Mouse (Mus musculus): ENCODE measurements around the gene Tnfrsf25. TPM values are rescaled to one million over a fixed set of nuclear protein-coding genes. Genes with fewer than 3 reads are reported as not detected.
A peak's percentile ranks its signal among the peaks of the same experiment; 100 is the strongest.

Tnfrsf25 gene
- polyA plus RNA-seq, 1 experiment from 2014 or later, result 0.12 TPM

- WGBS (ENCODE audit: insufficient replicate concordance), result 68% methylated on average over 11 of the region's 11 CpGs
- H3K27ac ChIP-seq (ENCODE audit: low read length), result no peak overlapping the region
These were observed 17.6 kb upstream of the Tnfrsf25 start for GRCm38 (mm10) chr4:152097911-152098799.

GRCm38 (mm10) chr4:152100541-152100940 is 15.2 kb upstream of the Tnfrsf25 start:
- no peak for ATAC-seq (ENCODE audit: low read depth)
- 58% methylated on average over 11 of the region's 11 CpGs for WGBS (ENCODE audit: insufficient replicate concordance)
- Histone ChIP-seq H3K4me2 (ENCODE audit: low read depth, low read length) (no peak overlapping the region), H3K9me3 (replicated peaks; ENCODE audit: control insufficient read depth, low read length) (no peaks in the 10 kb centered on the region), H3K9ac (ENCODE audit: low read depth, low read length) (no peak overlapping the region), H3K36me3 (ENCODE audit: control insufficient read depth, insufficient read depth) (peaks cover 4% of the 10 kb centered on the region; the same call in 1 of the 2 replicates), H3K4me1 (ENCODE audit: control insufficient read depth, low read depth, low read length) (peaks cover 15% of the 10 kb centered on the region), H3K4me3 (ENCODE audit: low read depth, low read length) (no peak overlapping the region), H3K27ac (ENCODE audit: low read length) (no peak overlapping the region), H3K27me3 (ENCODE audit: control insufficient read depth, insufficient read depth, low read depth, low read length) (no peaks in the 10 kb centered on the region)

More at GRCm38 (mm10) chr4:152097911-152098799, 17.6 kb upstream of the Tnfrsf25 start:
- Histone ChIP-seq H3K27me3 (ENCODE audit: control insufficient read depth, insufficient read depth, low read depth, low read length) (no peaks in the 10 kb centered on the region), H3K4me2 (ENCODE audit: low read depth, low read length) (no peak overlapping the region), H3K9ac (ENCODE audit: low read depth, low read length) (no peak overlapping the region), H3K9me3 (replicated peaks; ENCODE audit: control insufficient read depth, low read length) (no peaks in the 10 kb centered on the region), H3K4me1 (ENCODE audit: control insufficient read depth, low read depth, low read length) (peaks cover 33% of the 10 kb centered on the region), H3K36me3 (ENCODE audit: control insufficient read depth, insufficient read depth) (peaks cover 4% of the 10 kb centered on the region; the same call in 1 of the 2 replicates), H3K4me3 (ENCODE audit: low read depth, low read length) (no peak overlapping the region)
- ATAC-seq (ENCODE audit: low read depth), result no peak

GRCm38 (mm10) chr4:152101081-152101653 is 14.6 kb upstream of the Tnfrsf25 start:
- Histone ChIP-seq H3K4me1 (ENCODE audit: control insufficient read depth, low read depth, low read length) (peaks cover 10% of the 10 kb centered on the region), H3K9me3 (replicated peaks; ENCODE audit: control insufficient read depth, low read length) (no peaks in the 10 kb centered on the region), H3K4me2 (ENCODE audit: low read depth, low read length) (no peak overlapping the region), H3K4me3 (ENCODE audit: low read depth, low read length) (no peak overlapping the region), H3K36me3 (ENCODE audit: control insufficient read depth, insufficient read depth) (peaks cover 4% of the 10 kb centered on the region; the same call in 1 of the 2 replicates), H3K27ac (ENCODE audit: low read length) (no peak overlapping the region), H3K27me3 (ENCODE audit: control insufficient read depth, insufficient read depth, low read depth, low read length) (no peaks in the 10 kb centered on the region), H3K9ac (ENCODE audit: low read depth, low read length) (no peak overlapping the region)
- WGBS (ENCODE audit: insufficient replicate concordance), result 49% methylated on average over 7 of the region's 7 CpGs
- no peak for ATAC-seq (ENCODE audit: low read depth)

GRCm38 (mm10) chr4:152101921-152102320 is 13.8 kb upstream of the Tnfrsf25 start:
- H3K9me3 ChIP-seq (replicated peaks; ENCODE audit: control insufficient read depth, low read length), result no peaks in the 10 kb centered on the region
- 88% methylated on average over 16 of the region's 16 CpGs for WGBS (ENCODE audit: insufficient replicate concordance)
- peaks cover 5% of the 10 kb centered on the region for H3K4me1 ChIP-seq (ENCODE audit: control insufficient read depth, low read depth, low read length)
- H3K36me3 ChIP-seq (ENCODE audit: control insufficient read depth, insufficient read depth), result peaks cover 4% of the 10 kb centered on the region; the same call in 1 of the 2 replicates
- no peak overlapping the region for H3K4me3 ChIP-seq (ENCODE audit: low read depth, low read length)
- no peaks in the 10 kb centered on the region for H3K27me3 ChIP-seq (ENCODE audit: control insufficient read depth, insufficient read depth, low read depth, low read length)
- no peak overlapping the region for H3K4me2 ChIP-seq (ENCODE audit: low read depth, low read length)
- no peak overlapping the region for H3K9ac ChIP-seq (ENCODE audit: low read depth, low read length)
- no peak for ATAC-seq (ENCODE audit: low read depth)
- no peak overlapping the region for H3K27ac ChIP-seq (ENCODE audit: low read length)

GRCm38 (mm10) chr4:152103025-152103424 is 12.7 kb upstream of the Tnfrsf25 start:
- Histone ChIP-seq H3K4me3 (ENCODE audit: low read depth, low read length) (no peak overlapping the region), H3K36me3 (ENCODE audit: control insufficient read depth, insufficient read depth) (peaks cover 4% of the 10 kb centered on the region; the same call in 1 of the 2 replicates), H3K9me3 (replicated peaks; ENCODE audit: control insufficient read depth, low read length) (no peaks in the 10 kb centered on the region), H3K4me2 (ENCODE audit: low read depth, low read length) (no peak overlapping the region), H3K27ac (ENCODE audit: low read length) (no peak overlapping the region), H3K4me1 (ENCODE audit: control insufficient read depth, low read depth, low read length) (peaks cover 14% of the 10 kb centered on the region), H3K9ac (ENCODE audit: low read depth, low read length) (no peak overlapping the region), H3K27me3 (ENCODE audit: control insufficient read depth, insufficient read depth, low read depth, low read length) (no peaks in the 10 kb centered on the region)
- ATAC-seq (ENCODE audit: low read depth), result no peak
- WGBS (ENCODE audit: insufficient replicate concordance), result 40% methylated on average over 7 of the region's 7 CpGs

- Histone ChIP-seq H3K4me3 (ENCODE audit: low read depth, low read length) (no peak overlapping the region), H3K4me1 (ENCODE audit: control insufficient read depth, low read depth, low read length) (peaks cover 46% of the 10 kb centered on the region), H3K27me3 (ENCODE audit: control insufficient read depth, insufficient read depth, low read depth, low read length) (no peaks in the 10 kb centered on the region), H3K36me3 (ENCODE audit: control insufficient read depth, insufficient read depth) (peaks cover 11% of the 10 kb centered on the region), H3K27ac (ENCODE audit: low read length) (no peak overlapping the region; the same call in 1 of the 2 replicates), H3K9me3 (replicated peaks; ENCODE audit: control insufficient read depth, low read length) (no peaks in the 10 kb centered on the region), H3K9ac (ENCODE audit: low read depth, low read length) (no peak overlapping the region), H3K4me2 (ENCODE audit: low read depth, low read length) (peak overlapping the region; percentile 84; the same call in 1 of the 2 replicates)
- ATAC-seq (ENCODE audit: low read depth), result no peak
- 56% methylated on average over 9 of the region's 9 CpGs for WGBS (ENCODE audit: insufficient replicate concordance)
These were observed 9.0 kb upstream of the Tnfrsf25 start for GRCm38 (mm10) chr4:152106746-152107145.

- Histone ChIP-seq H3K27ac (ENCODE audit: low read length) (peak overlapping the region; percentile 90), H3K4me3 (ENCODE audit: low read depth, low read length) (peak overlapping the region; percentile 57), H3K27me3 (ENCODE audit: control insufficient read depth, insufficient read depth, low read depth, low read length) (no peaks in the 10 kb centered on the region), H3K36me3 (ENCODE audit: control insufficient read depth, insufficient read depth) (peaks cover 7% of the 10 kb centered on the region), H3K4me2 (ENCODE audit: low read depth, low read length) (peak overlapping the region; percentile 84), H3K9me3 (replicated peaks; ENCODE audit: control insufficient read depth, low read length) (no peaks in the 10 kb centered on the region), H3K9ac (ENCODE audit: low read depth, low read length) (peak overlapping the region; percentile 24), H3K4me1 (ENCODE audit: control insufficient read depth, low read depth, low read length) (peaks cover 46% of the 10 kb centered on the region)
- ATAC-seq (ENCODE audit: low read depth), result peak; percentile 72
- WGBS (ENCODE audit: insufficient replicate concordance), result 50% methylated on average over 24 of the region's 24 CpGs
These were observed 8.2 kb upstream of the Tnfrsf25 start for GRCm38 (mm10) chr4:152107493-152107892.

- WGBS (ENCODE audit: insufficient replicate concordance), result 49% methylated on average over 30 of the region's 30 CpGs
- H3K27me3 ChIP-seq (ENCODE audit: control insufficient read depth, insufficient read depth, low read depth, low read length), result no peaks in the 10 kb centered on the region
- peak; percentile 90 for ATAC-seq (ENCODE audit: low read depth)
- H3K9ac ChIP-seq (ENCODE audit: low read depth, low read length), result peak overlapping the region; percentile 24
- peaks cover 46% of the 10 kb centered on the region for H3K4me1 ChIP-seq (ENCODE audit: control insufficient read depth, low read depth, low read length)
- peak overlapping the region; percentile 57 for H3K4me3 ChIP-seq (ENCODE audit: low read depth, low read length)
- peak overlapping the region; percentile 90 for H3K27ac ChIP-seq (ENCODE audit: low read length)
- H3K4me2 ChIP-seq (ENCODE audit: low read depth, low read length), result peak overlapping the region; percentile 84
- H3K36me3 ChIP-seq (ENCODE audit: control insufficient read depth, insufficient read depth), result peaks cover 7% of the 10 kb centered on the region
- no peaks in the 10 kb centered on the region for H3K9me3 ChIP-seq (replicated peaks; ENCODE audit: control insufficient read depth, low read length)
These were observed 7.7 kb upstream of the Tnfrsf25 start for GRCm38 (mm10) chr4:152107971-152108509.

All from liver, embryonic 16.5 days (tissue).